Mouse (Mus musculus) c-Kit-negative CD71-positive TER-119-positive erythroid progenitor cells, embryonic 14.5 days (primary cell): ENCODE measurements around the gene Hoxa9.

Experiments used
- DNase-seq: peaks from one replicate; pipeline ENCODE4 v3.0.0-alpha.2; 2013; ENCODE audit warnings: low read depth, low spot score

The Hoxa9 gene

GRCm38 (mm10) chr6:52183311-52184080 lies 47.4 kb downstream of the Hoxa9 start:
- DNase-seq = no peak

- DNase-seq = no peak
Measured at GRCm38 (mm10) chr6:52182793-52183192, 48.1 kb downstream of the Hoxa9 start.

GRCm38 (mm10) chr6:52182030-52182429 lies 48.9 kb downstream of the Hoxa9 start:
- DNase-seq = no peak

GRCm38 (mm10) chr6:52180726-52181125 lies 50.2 kb downstream of the Hoxa9 start:
- DNase-seq = no peak

GRCm38 (mm10) chr6:52180213-52180710 lies 50.6 kb downstream of the Hoxa9 start:
- DNase-seq = no peak

- no peak for DNase-seq
Measured at GRCm38 (mm10) chr6:52179690-52180089, 51.2 kb downstream of the Hoxa9 start.

- DNase-seq = no peak
Measured at GRCm38 (mm10) chr6:52178918-52179665, 51.8 kb downstream of the Hoxa9 start.

GRCm38 (mm10) chr6:52177806-52178205 lies 53.1 kb downstream of the Hoxa9 start:
- no peak for DNase-seq

GRCm38 (mm10) chr6:52177061-52177735 lies 53.7 kb downstream of the Hoxa9 start, which contains the start of gene 5730596B20Rik:
TSS of gene 5730596B20Rik (plus strand) at chr6:52177498.
- no peak for DNase-seq

GRCm38 (mm10) chr6:52176391-52176790 lies 54.5 kb downstream of the Hoxa9 start:
- DNase-seq = no peak

- no peak for DNase-seq
Measured at GRCm38 (mm10) chr6:52175864-52176263, 55.0 kb downstream of the Hoxa9 start.

GRCm38 (mm10) chr6:52174968-52175751 lies 55.7 kb downstream of the Hoxa9 start:
- no peak for DNase-seq

GRCm38 (mm10) chr6:52173648-52174047 lies 57.2 kb downstream of the Hoxa9 start:
- DNase-seq = no peak
